Mouse (Mus musculus): Measurements from ENCODE around the gene Camk1d. TPM values are rescaled to one million over a fixed set of nuclear protein-coding genes. Genes with fewer than 3 reads are reported as not detected.

Camk1d gene
- polyA plus RNA-seq, 1 experiment, result 9.8 TPM

GRCm38 (mm10) chr2:5314530-5315166, 399.7 kb downstream of the Camk1d start:
- 75% methylated on average over 9 of the region's 9 CpGs for WGBS
- Histone ChIP-seq H3K4me1 (ENCODE audit: control insufficient read depth, insufficient read depth, low read length) (no peaks in the 10 kb centered on the region; the same call in 1 of the 2 replicates), H3K27ac (ENCODE audit: control insufficient read depth, insufficient read depth, low read depth, low read length, poor library complexity) (no peak overlapping the region), H3K4me3 (replicated peaks; ENCODE audit: control insufficient read depth, low read depth, low read length) (no peak overlapping the region)
- no peak for TF ChIP-seq POLR2A (IDR thresholded peaks at IDR 0.05; ENCODE audit: borderline replicate concordance, control insufficient read depth, low read depth, low read length)
- TF ChIP-seq CTCF (IDR thresholded peaks at IDR 0.05; ENCODE audit: control insufficient read depth, insufficient read depth, low read length), result no peak

- Histone ChIP-seq H3K27ac (ENCODE audit: control insufficient read depth, insufficient read depth, low read depth, low read length, poor library complexity) (no peak overlapping the region), H3K4me1 (ENCODE audit: control insufficient read depth, insufficient read depth, low read length) (no peaks in the 10 kb centered on the region), H3K4me3 (replicated peaks; ENCODE audit: control insufficient read depth, low read depth, low read length) (no peak overlapping the region)
- TF ChIP-seq POLR2A (IDR thresholded peaks at IDR 0.05; ENCODE audit: borderline replicate concordance, control insufficient read depth, low read depth, low read length) (no peak), CTCF (IDR thresholded peaks at IDR 0.05; ENCODE audit: control insufficient read depth, insufficient read depth, low read length) (no peak)
- WGBS, result 83% methylated on average over 3 of the region's 3 CpGs
Observed at GRCm38 (mm10) chr2:5305156-5305555, 409.2 kb downstream of the Camk1d start.

GRCm38 (mm10) chr2:5304451-5304850, 409.9 kb downstream of the Camk1d start:
- no peak overlapping the region for H3K4me3 ChIP-seq (replicated peaks; ENCODE audit: control insufficient read depth, low read depth, low read length)
- WGBS, result 89% methylated on average over 12 of the region's 12 CpGs
- TF ChIP-seq POLR2A (IDR thresholded peaks at IDR 0.05; ENCODE audit: borderline replicate concordance, control insufficient read depth, low read depth, low read length) (no peak), CTCF (IDR thresholded peaks at IDR 0.05; ENCODE audit: control insufficient read depth, insufficient read depth, low read length) (no peak)
- H3K4me1 ChIP-seq (ENCODE audit: control insufficient read depth, insufficient read depth, low read length), result no peaks in the 10 kb centered on the region
- H3K27ac ChIP-seq (ENCODE audit: control insufficient read depth, insufficient read depth, low read depth, low read length, poor library complexity), result no peak overlapping the region

DNA sequence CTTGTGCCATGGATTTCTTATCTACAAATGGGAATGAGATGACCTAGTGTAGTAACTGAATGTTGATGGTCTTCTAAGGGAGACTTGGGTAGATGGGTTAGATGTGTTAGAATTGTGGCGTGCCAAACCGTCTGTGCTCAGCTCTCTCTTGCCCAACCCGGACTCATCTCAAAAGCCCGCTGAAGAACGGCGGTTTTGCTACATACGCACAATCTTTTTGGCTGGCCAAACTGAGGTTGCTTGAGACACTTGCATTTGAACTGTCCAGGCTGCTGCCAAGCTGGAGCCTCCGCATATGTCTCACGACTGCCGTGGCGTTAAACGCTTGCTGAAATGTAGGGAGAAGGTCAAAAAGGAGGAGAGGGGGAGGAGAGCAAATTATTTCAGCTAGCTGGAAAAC, 413.0 kb downstream of the Camk1d start:
- Histone ChIP-seq H3K4me1 (ENCODE audit: control insufficient read depth, insufficient read depth, low read length) (no peaks in the 10 kb centered on the region; the same call in 1 of the 2 replicates), H3K27ac (ENCODE audit: control insufficient read depth, insufficient read depth, low read depth, low read length, poor library complexity) (no peak overlapping the region), H3K4me3 (replicated peaks; ENCODE audit: control insufficient read depth, low read depth, low read length) (no peak overlapping the region)
- WGBS, result 89% methylated on average over 12 of the region's 12 CpGs
- TF ChIP-seq CTCF (IDR thresholded peaks at IDR 0.05; ENCODE audit: control insufficient read depth, insufficient read depth, low read length), result no peak
- no peak for TF ChIP-seq POLR2A (IDR thresholded peaks at IDR 0.05; ENCODE audit: borderline replicate concordance, control insufficient read depth, low read depth, low read length)

GRCm38 (mm10) chr2:5298071-5298470, 416.2 kb downstream of the Camk1d start:
- TF ChIP-seq POLR2A (IDR thresholded peaks at IDR 0.05; ENCODE audit: borderline replicate concordance, control insufficient read depth, low read depth, low read length) (no peak), CTCF (IDR thresholded peaks at IDR 0.05; ENCODE audit: control insufficient read depth, insufficient read depth, low read length) (no peak)
- no peak overlapping the region for H3K27ac ChIP-seq (ENCODE audit: control insufficient read depth, insufficient read depth, low read depth, low read length, poor library complexity)
- WGBS, result 68% methylated on average over 10 of the region's 10 CpGs
- H3K4me1 ChIP-seq (ENCODE audit: control insufficient read depth, insufficient read depth, low read length), result no peaks in the 10 kb centered on the region; the same call in 1 of the 2 replicates
- no peak overlapping the region for H3K4me3 ChIP-seq (replicated peaks; ENCODE audit: control insufficient read depth, low read depth, low read length)

- no peak overlapping the region for H3K4me3 ChIP-seq (replicated peaks; ENCODE audit: control insufficient read depth, low read depth, low read length)
Observed at GRCm38 (mm10) chr2:5296749-5297545, 417.4 kb downstream of the Camk1d start.

DNA sequence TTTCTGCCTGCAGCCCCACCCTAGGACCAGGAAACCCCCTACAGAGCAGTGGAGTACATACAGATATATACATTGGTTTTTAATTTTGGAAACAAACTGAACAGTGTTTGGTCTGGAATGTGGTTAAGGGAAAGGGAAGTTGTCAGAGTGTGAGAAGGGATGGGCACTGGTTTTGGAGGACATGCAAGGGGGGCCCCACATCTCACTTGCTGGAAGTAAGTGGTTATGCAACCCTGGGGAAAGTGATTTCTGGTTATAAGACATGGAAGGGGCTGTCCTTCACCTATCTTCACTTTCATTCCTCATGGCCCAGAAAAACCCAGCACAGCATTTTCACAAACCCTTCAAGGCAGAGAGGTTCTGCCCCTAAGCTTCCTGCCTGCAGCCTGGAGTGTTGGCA, 419.2 kb downstream of the Camk1d start:
- Histone ChIP-seq H3K4me3 (replicated peaks; ENCODE audit: control insufficient read depth, low read depth, low read length) (no peak overlapping the region), H3K4me1 (ENCODE audit: control insufficient read depth, insufficient read depth, low read length) (no peaks in the 10 kb centered on the region; the same call in 1 of the 2 replicates), H3K27ac (ENCODE audit: control insufficient read depth, insufficient read depth, low read depth, low read length, poor library complexity) (no peak overlapping the region)
- TF ChIP-seq CTCF (IDR thresholded peaks at IDR 0.05; ENCODE audit: control insufficient read depth, insufficient read depth, low read length) (no peak), POLR2A (IDR thresholded peaks at IDR 0.05; ENCODE audit: borderline replicate concordance, control insufficient read depth, low read depth, low read length) (no peak)

More at GRCm38 (mm10) chr2:5296749-5297545, 417.4 kb downstream of the Camk1d start:
- TF ChIP-seq CTCF (IDR thresholded peaks at IDR 0.05; ENCODE audit: control insufficient read depth, insufficient read depth, low read length) (no peak), POLR2A (IDR thresholded peaks at IDR 0.05; ENCODE audit: borderline replicate concordance, control insufficient read depth, low read depth, low read length) (no peak)
- Histone ChIP-seq H3K27ac (ENCODE audit: control insufficient read depth, insufficient read depth, low read depth, low read length, poor library complexity) (no peak overlapping the region), H3K4me1 (ENCODE audit: control insufficient read depth, insufficient read depth, low read length) (no peaks in the 10 kb centered on the region; the same call in 1 of the 2 replicates)
- 72% methylated on average over 11 of the region's 11 CpGs for WGBS

- WGBS, result 59% methylated on average over 5 of the region's 5 CpGs
- H3K27ac ChIP-seq (ENCODE audit: control insufficient read depth, insufficient read depth, low read depth, low read length, poor library complexity), result no peak overlapping the region
- H3K4me1 ChIP-seq (ENCODE audit: control insufficient read depth, insufficient read depth, low read length), result no peaks in the 10 kb centered on the region; the same call in 1 of the 2 replicates
- no peak for TF ChIP-seq POLR2A (IDR thresholded peaks at IDR 0.05; ENCODE audit: borderline replicate concordance, control insufficient read depth, low read depth, low read length)
- TF ChIP-seq CTCF (IDR thresholded peaks at IDR 0.05; ENCODE audit: control insufficient read depth, insufficient read depth, low read length), result no peak
- no peak overlapping the region for H3K4me3 ChIP-seq (replicated peaks; ENCODE audit: control insufficient read depth, low read depth, low read length)
Observed at GRCm38 (mm10) chr2:5294451-5294850, 419.9 kb downstream of the Camk1d start.

Measured in bone marrow, adult 2 months (tissue).